Mouse (Mus musculus) heart, adult 18-20 months (tissue): ENCODE measurements around the gene Ccdc12. TPM values are rescaled to one million over a fixed set of nuclear protein-coding genes. Genes with fewer than 3 reads are reported as not detected.

Experiments used
- DNase-seq, 2 experiments: peaks; one replicate each; pipeline ENCODE4 v3.0.0; 2021 to 2022; ENCODE audit warnings: mixed read lengths in 1 of 2
- microRNA-seq, 2 experiments: library from miRNA; unstranded; fragments of <30 nt; microRNA quantifications; one replicate each; pipeline ENCODE4 v1.2.0; 2022
- total RNA-seq, 2 experiments: library from RNA; stranded (reverse); gene quantifications; 2 replicates each; pipeline ENCODE4 v1.2.3; 2021

The Ccdc12 gene
- total RNA-seq, 2 experiments from 2014 or later = 57.3 to 61.5 TPM

- DNase-seq = peak in 1 of 2 experiments; percentile 44
These were observed 86.1 kb downstream of the Ccdc12 start for GRCm38 (mm10) chr9:110742295-110742950.

- peak; percentile 33 to 56 for DNase-seq
These were observed 86.7 kb downstream of the Ccdc12 start for GRCm38 (mm10) chr9:110742951-110743455.

- DNase-seq = peak; percentile 38 to 52
These were observed 87.4 kb downstream of the Ccdc12 start for GRCm38 (mm10) chr9:110743456-110744323.

DNA sequence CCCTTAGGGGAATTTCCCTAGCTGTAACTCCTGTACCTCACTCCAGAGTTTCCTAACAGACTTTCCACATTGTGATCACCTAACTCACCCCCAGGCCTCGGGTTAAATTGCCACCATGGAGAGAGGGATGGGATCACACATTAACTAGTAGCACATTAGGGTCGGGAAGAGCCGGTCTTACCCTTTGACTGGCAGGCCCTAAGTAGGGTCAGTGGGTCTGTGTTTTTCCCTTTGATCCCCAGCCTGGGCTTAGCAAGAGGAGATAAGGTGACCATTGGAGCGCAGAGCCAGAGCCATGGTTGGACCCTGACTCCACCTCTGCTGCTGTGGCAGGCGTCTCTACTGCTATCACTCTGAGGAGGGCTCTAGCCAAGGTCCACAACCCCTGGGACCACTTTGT is 89.4 kb downstream of the Ccdc12 start:
- no peak for DNase-seq

DNA sequence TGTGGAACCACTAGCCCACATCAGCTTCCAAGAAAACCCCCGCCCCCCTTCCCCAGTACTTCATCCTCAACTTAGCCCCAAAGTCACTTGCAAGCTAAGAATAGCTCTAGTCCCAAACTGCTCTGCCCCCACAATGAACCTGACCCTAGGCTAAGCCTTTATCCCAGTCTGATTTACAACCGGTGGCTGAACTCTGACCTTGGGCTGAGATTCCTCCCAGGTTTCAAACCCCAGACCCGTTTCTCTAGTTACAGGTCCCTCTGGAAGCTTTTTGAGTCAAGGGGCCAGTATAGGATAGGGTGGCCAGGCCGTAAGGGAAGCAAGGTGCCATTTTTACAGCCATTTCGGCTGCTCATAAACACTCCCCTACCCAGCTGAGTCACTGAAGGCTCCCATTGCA is 89.9 kb downstream of the Ccdc12 start:
- no peak for DNase-seq

DNA sequence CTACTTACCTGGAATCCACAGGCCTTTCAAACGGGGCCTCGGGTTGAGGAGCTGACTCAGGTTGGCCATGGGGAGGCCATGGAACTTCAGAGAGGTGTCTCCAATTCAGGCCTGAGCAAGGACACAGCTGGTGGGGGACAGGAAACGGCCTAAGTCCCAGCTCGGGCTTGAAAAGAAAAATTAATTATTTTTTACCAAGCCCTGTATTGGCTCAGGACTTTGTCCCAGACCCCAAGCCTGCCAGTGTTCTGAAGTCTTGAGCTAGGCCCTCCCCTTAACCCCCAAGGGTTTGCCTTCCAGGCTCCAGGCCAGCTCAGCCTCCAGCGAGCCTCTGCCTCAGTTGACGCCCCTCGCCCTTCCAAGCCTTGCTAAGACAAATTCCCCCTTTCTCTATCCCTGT is 90.7 kb downstream of the Ccdc12 start, which contains the start of gene Pth1r:
Pth1r (minus strand) TSS at position 185 of the 400 bp plus-strand sequence.
- no peak for DNase-seq

DNA sequence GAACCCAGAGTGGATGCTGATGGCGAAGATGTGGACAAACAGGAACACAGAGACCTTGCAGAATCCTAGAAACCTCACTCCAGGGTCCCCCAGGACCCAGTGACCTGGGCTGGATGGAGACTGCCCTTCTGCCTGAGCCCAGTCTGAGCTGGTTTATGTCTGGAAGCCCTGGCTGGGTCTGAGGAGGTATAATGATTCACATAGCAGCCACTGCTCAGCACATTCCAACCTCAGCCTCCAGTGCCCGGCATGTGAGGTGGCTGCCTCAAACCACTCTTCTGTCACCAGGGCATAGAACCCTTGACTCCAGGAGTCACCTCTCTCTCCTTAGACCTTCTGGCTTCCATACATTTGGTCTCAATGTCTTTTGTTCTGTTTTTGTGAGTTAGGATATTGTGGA is 92.1 kb downstream of the Ccdc12 start:
- DNase-seq = no peak

DNA sequence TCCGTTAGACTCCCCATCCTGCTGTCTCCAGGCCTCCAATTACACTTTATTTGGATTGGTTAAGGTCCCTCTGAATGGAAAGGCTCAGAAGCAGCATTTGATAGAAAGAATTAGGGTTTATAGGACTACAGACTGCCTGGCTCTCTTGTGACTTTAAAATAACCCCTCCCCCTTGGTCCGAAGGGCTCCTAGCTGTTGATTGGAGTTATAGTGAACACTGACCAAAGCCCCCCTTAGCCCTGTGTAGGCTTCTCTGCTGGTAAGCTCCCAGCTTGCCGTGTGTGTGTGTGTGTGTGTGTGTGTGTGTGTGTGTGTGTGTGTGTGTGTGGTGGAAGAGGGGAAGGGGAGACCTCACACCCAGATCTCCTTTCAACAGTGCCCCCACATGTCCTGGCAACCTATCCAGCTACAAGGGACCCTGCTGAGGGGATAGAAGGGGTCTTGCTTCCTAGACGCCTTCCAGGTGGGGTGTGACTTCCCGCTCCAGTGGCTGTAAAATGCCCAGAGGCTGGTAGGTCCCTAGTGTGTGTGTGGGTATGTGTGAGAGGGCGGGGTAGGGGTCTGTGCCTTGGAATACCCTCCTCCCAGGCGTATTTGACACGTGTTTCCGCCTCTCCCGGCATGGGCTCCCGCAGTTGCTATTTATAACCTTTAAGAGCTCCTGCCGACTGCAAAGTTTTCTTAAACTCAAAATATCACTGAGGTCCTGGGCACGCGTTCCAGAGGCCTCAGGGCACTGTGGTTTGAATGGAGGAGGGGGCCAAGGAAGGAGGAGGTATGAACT is 94.3 kb downstream of the Ccdc12 start:
- DNase-seq = peak; percentile 42 to 45

DNA sequence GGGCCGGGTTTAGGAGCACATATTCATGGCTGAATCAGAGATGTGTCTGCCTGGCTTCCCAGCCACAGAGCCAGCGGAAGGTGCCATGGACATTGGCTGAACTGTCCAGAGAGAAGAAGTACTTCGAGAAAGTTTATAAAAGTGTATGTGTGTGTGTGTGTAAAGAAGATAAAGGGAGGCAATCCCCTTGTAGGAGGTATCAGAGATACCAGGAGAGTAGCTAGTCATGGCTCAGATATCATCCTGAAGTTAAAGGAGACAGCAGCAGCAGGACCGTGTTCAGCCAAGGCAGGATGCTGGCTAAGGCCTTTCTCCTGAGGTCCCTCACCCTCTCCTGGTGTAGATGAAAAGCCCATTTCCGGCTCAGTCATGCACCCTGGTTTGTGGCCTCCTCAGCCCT is 95.1 kb downstream of the Ccdc12 start:
- DNase-seq = no peak

DNA sequence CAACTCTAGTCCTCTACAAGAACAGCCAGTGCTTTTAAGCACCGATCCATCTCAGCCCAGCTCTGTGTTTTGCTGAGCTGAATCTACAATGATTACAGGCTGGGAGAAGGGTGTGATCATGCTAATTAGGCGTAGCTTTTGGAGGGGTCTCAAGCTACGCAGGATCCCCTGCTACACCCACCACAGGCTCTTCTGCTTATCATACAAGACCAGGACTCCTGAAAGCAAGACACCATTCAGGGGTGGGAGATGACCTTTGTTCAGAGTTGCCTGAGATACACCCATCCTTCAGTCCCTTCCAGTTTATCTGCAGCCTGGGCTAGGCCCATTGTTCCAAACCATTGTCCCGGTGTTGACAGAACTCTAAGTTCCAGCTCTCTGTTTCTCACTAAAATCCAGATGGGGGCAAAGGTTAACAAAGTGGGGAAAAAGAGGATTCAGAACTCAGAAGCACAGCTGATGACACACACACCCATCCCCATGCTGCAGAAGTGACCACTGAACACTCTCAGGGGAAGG is 96.7 kb downstream of the Ccdc12 start:
- DNase-seq = no peak

DNA sequence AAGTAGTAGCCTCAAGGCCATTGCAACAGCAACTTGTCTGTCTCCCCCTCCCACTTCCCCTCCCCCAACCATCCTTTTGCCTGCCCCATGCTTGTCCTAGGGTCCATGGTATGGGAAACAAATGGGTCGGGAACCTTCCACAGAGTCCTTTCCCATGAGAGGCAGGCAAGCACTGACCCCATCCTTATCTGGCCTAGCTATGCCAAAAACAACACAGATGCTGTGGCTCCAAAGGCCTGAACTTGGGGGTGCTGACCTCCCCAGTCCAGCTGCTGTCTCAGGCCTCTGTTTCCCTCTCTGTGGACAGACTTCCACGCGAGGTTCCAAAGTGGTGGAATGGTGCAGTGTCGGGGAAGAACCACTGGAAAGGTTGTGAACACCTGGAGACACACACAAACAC is 97.5 kb downstream of the Ccdc12 start:
- DNase-seq = peak; percentile 39 to 63

- no peak for DNase-seq
These were observed 101.5 kb downstream of the Ccdc12 start for GRCm38 (mm10) chr9:110757816-110758215.

DNA sequence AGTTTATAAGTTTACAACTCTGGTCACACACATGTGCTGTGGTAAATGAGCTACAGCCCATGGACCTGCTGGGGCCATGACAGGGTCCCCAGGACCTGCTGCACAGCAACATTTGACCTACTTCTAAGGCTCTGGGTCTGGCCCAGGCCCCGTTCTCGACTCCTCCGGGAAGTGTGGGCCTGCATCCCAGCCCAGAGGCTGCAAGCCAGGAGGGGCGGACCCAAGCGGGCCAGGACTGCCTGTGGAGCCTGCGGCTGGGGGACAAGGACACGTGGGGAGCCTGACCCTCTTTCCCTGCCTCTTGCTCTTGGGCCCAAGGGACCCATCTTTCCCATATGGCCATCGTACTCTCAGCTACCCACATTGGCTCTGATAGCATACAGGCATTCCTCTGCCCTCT is 102.3 kb downstream of the Ccdc12 start:
- peak; percentile 93 to 94 for DNase-seq

GRCm38 (mm10) chr9:110759265-110759664 is 103.0 kb downstream of the Ccdc12 start:
- DNase-seq = peak; percentile 71 to 84

GRCm38 (mm10) chr9:110760886-110761285 is 104.6 kb downstream of the Ccdc12 start:
- no peak for DNase-seq

Small RNA genes lying within 50 kb of the gene (microRNA-seq; reads per million reads assigned to microRNA genes)
- 0 reads per million in 2 experiments for gene Mir8107

Other genes starting within 250 kb of the Ccdc12 start
- gene Ptpn23, start 248.3 kb upstream of the Ccdc12 start, total RNA-seq = 10 to 100 TPM; 13.4 to 14.6 TPM
- not detected for gene Ngp, start 236.8 kb upstream of the Ccdc12 start, total RNA-seq
- gene Klhl18, start 179.8 kb upstream of the Ccdc12 start, total RNA-seq = 10 to 100 TPM; 12.4 to 14.0 TPM
- 1 to 10 TPM in 1 of 2 experiments, under 1 TPM in 1; 0.27 to 1.3 TPM for gene Kif9, start 179.5 kb upstream of the Ccdc12 start, total RNA-seq
- gene Setd2, start 123.9 kb upstream of the Ccdc12 start, total RNA-seq = 10 to 100 TPM; 39.7 to 40.5 TPM
- 1 to 10 TPM; 1.4 to 2.0 TPM for gene Nradd, start 32.1 kb upstream of the Ccdc12 start, total RNA-seq
- gene Nbeal2, start 2.3 kb upstream of the Ccdc12 start, total RNA-seq = 1 to 10 TPM; 6.8 to 7.6 TPM
- gene Myl3, start 85.4 kb downstream of the Ccdc12 start, total RNA-seq = over 10,000 TPM; 10,039 to 12,689 TPM
- gene Pth1r, start 90.6 kb downstream of the Ccdc12 start, total RNA-seq = 1 to 10 TPM; 4.6 to 6.3 TPM
- not detected for gene Prss42, start 141.7 kb downstream of the Ccdc12 start, total RNA-seq
- not detected for gene Prss44, start 157.5 kb downstream of the Ccdc12 start, total RNA-seq
- gene Prss43, start 170.2 kb downstream of the Ccdc12 start, total RNA-seq = not detected
- gene Prss45, start 178.1 kb downstream of the Ccdc12 start, total RNA-seq = not detected
- not detected for gene Prss46, start 188.0 kb downstream of the Ccdc12 start, total RNA-seq
- gene Prss50, start 201.5 kb downstream of the Ccdc12 start, total RNA-seq = not detected
- gene Als2cl, start 223.4 kb downstream of the Ccdc12 start, total RNA-seq = 10 to 100 TPM; 13.2 to 14.8 TPM
- gene Tmie, start 223.6 kb downstream of the Ccdc12 start, total RNA-seq = 1 to 10 TPM; 1.5 to 2.1 TPM